Mouse (Mus musculus) ES-CJ7 (cell line): ENCODE measurements around the gene Ube2d1.

Source experiments
- DNase-seq: peaks from one replicate; pipeline ENCODE4 v3.0.0; 2011; ENCODE audit warnings: low read depth, low spot score

The Ube2d1 gene

GRCm38 (mm10) chr10:71285126-71285580, at the start of gene Ube2d1:
Gene Ube2d1, minus strand, starts transcription at chr10:71285262.
- peak; percentile 69 for DNase-seq

- no peak for DNase-seq
Observed at GRCm38 (mm10) chr10:71332859-71333258, 47.8 kb upstream of the Ube2d1 start.

GRCm38 (mm10) chr10:71332376-71332775, 47.3 kb upstream of the Ube2d1 start:
- peak; percentile 59 for DNase-seq

GRCm38 (mm10) chr10:71331908-71332307, 46.8 kb upstream of the Ube2d1 start:
- DNase-seq: no peak

- DNase-seq: no peak
Observed at GRCm38 (mm10) chr10:71330070-71330469, 45.0 kb upstream of the Ube2d1 start.

- DNase-seq: no peak
Observed at GRCm38 (mm10) chr10:71329295-71329694, 44.2 kb upstream of the Ube2d1 start.

GRCm38 (mm10) chr10:71328870-71329269, 43.8 kb upstream of the Ube2d1 start:
- no peak for DNase-seq

- DNase-seq: no peak
Observed at GRCm38 (mm10) chr10:71328382-71328781, 43.3 kb upstream of the Ube2d1 start.

- DNase-seq: no peak
Observed at GRCm38 (mm10) chr10:71327386-71327785, 42.3 kb upstream of the Ube2d1 start.

- DNase-seq: peak; percentile 80
Observed at GRCm38 (mm10) chr10:71326789-71327188, 41.7 kb upstream of the Ube2d1 start.

GRCm38 (mm10) chr10:71326123-71326522, 41.1 kb upstream of the Ube2d1 start:
- DNase-seq: no peak

GRCm38 (mm10) chr10:71323669-71324068, 38.6 kb upstream of the Ube2d1 start:
- DNase-seq: no peak

- DNase-seq: no peak
Observed at GRCm38 (mm10) chr10:71316497-71316896, 31.4 kb upstream of the Ube2d1 start.

- no peak for DNase-seq
Observed at GRCm38 (mm10) chr10:71316056-71316455, 31.0 kb upstream of the Ube2d1 start.

- no peak for DNase-seq
Observed at GRCm38 (mm10) chr10:71314596-71314995, 29.5 kb upstream of the Ube2d1 start.

- DNase-seq: peak; percentile 90
Observed at GRCm38 (mm10) chr10:71310288-71310687, 25.2 kb upstream of the Ube2d1 start.

GRCm38 (mm10) chr10:71308199-71308598, 23.1 kb upstream of the Ube2d1 start:
- peak; percentile 84 for DNase-seq

- DNase-seq: no peak
Observed at GRCm38 (mm10) chr10:71306759-71307158, 21.7 kb upstream of the Ube2d1 start.

- peak; percentile 82 for DNase-seq
Observed at GRCm38 (mm10) chr10:71306190-71306589, 21.1 kb upstream of the Ube2d1 start.

- peak; percentile 85 for DNase-seq
Observed at GRCm38 (mm10) chr10:71302490-71302889, 17.4 kb upstream of the Ube2d1 start.

GRCm38 (mm10) chr10:71300161-71300560, 15.1 kb upstream of the Ube2d1 start:
- no peak for DNase-seq

GRCm38 (mm10) chr10:71293245-71293644, 8.2 kb upstream of the Ube2d1 start:
- peak; percentile 46 for DNase-seq

- DNase-seq: peak; percentile 25
Observed at GRCm38 (mm10) chr10:71292254-71292653, 7.2 kb upstream of the Ube2d1 start.

GRCm38 (mm10) chr10:71291801-71292200, 6.7 kb upstream of the Ube2d1 start:
- DNase-seq: no peak
